Mouse (Mus musculus): ENCODE data around the gene Eps15. TPM values are rescaled to one million over a fixed set of nuclear protein-coding genes. Genes with fewer than 3 reads are reported as not detected.
A peak's percentile ranks its signal among the peaks of the same experiment; 100 is the strongest.

Gene Eps15
- total RNA-seq (2017), result 75.4 and 96.3 TPM in 2 replicates

DNA sequence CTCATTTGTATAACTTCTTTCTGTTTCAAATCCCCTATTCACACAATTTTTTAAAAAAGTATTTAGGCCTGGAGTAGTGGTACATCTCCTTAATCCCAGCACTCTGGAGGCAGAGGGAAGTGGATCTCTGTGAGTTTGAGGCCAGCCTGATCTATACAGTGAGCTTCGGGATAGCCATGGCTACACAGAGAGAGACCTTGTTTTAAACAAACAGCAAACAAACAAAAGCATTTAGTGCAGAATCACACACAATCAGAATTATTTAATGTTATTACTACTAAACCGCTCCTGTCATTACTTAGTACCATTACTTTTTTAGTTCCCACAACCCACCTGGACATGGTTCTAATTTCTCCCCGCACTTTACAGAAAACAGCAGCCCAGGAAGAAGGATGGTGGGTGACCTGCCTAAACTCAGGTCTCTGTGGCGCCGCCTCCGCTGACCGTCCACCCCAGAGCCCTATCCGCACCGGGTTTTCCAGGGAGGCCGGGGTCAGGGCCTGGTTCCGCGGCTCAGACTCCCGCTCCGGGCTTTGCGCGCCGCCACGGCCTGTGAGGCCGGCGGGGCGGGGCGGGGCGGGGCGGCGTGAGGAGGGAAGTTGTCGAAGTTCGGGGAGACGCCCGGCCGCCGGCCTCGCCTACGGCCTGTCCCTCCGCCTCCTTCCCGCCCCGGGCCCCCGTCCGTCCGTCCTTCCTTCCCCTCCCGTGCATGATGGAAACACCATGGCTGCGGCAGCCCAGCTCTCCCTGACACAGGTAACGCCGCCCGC is at the start of gene Eps15:
Gene Eps15 (plus strand): TSS at position 580 of the 770 bp plus-strand sequence.
- peak; percentile 92 for ATAC-seq (ENCODE audit: extremely low read depth, insufficient number of reproducible peaks, low FRiP score, poor library complexity, severe bottlenecking)

- ATAC-seq (ENCODE audit: extremely low read depth, insufficient number of reproducible peaks, low FRiP score, poor library complexity, severe bottlenecking), result no peak
Measured at GRCm38 (mm10) chr4:109234185-109234584, 45.9 kb upstream of the Eps15 start, which contains the start of gene Calr4. Calr4 (plus strand) TSS chr4:109234485.

DNA sequence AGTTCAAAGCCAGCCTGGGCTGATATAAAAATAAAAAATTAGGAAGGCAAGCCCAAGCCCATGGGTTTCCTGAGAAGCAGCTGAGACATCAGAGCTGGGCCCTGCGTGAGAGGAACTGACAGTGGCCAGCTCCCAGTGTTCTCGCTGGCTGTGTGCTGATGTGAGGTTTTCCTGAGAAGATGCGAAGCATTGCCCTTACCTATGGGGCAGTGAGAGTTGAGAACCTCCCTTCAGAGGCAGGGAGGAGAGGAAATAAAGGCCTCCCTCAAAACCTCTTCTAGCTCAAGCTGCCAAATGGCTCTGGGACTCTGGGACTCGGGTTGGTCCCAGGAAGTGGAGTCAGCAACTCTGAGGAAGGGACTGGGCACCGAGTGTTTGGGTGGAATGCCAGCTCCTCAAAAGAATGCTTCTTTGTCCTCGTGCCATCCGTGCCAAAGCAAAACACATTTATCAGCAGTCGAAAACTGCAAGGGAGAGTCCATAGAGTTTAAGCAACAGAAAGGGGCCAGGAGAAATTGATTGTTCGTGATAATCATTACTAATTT is 45.2 kb upstream of the Eps15 start:
- no peak for ATAC-seq (ENCODE audit: extremely low read depth, insufficient number of reproducible peaks, low FRiP score, poor library complexity, severe bottlenecking)

- ATAC-seq (ENCODE audit: extremely low read depth, insufficient number of reproducible peaks, low FRiP score, poor library complexity, severe bottlenecking), result no peak
Measured at GRCm38 (mm10) chr4:109236186-109236879, 43.7 kb upstream of the Eps15 start.

GRCm38 (mm10) chr4:109238428-109239268 is 41.4 kb upstream of the Eps15 start:
- no peak for ATAC-seq (ENCODE audit: extremely low read depth, insufficient number of reproducible peaks, low FRiP score, poor library complexity, severe bottlenecking)

DNA sequence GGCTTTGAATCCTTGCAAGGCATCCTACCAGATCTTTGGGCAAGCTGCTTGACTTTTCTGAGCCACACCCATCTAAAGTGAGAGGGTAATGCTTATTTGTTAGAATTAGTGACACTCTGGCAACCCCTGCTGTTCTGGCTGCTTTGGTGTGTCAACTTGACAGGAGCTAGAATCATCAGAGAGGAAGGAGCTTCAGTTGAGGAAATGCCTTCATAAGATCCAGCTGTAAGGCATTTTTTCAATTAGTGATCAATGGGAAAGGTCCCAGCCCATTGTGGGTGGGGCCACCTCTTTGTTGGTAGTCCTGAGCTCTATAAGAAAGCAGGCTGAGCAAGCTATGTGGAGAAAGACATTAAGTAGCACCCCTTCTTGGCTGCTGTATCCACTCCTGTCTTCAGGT is 38.8 kb upstream of the Eps15 start:
- ATAC-seq (ENCODE audit: extremely low read depth, insufficient number of reproducible peaks, low FRiP score, poor library complexity, severe bottlenecking), result no peak

- no peak for ATAC-seq (ENCODE audit: extremely low read depth, insufficient number of reproducible peaks, low FRiP score, poor library complexity, severe bottlenecking)
Measured at GRCm38 (mm10) chr4:109241934-109242333, 38.1 kb upstream of the Eps15 start.

- no peak for ATAC-seq (ENCODE audit: extremely low read depth, insufficient number of reproducible peaks, low FRiP score, poor library complexity, severe bottlenecking)
Measured at GRCm38 (mm10) chr4:109244506-109244905, 35.6 kb upstream of the Eps15 start.

GRCm38 (mm10) chr4:109245016-109245620 is 35.0 kb upstream of the Eps15 start:
- ATAC-seq (ENCODE audit: extremely low read depth, insufficient number of reproducible peaks, low FRiP score, poor library complexity, severe bottlenecking), result no peak

- ATAC-seq (ENCODE audit: extremely low read depth, insufficient number of reproducible peaks, low FRiP score, poor library complexity, severe bottlenecking), result peak; percentile 41; the same call in 1 of the 2 replicates
Measured at GRCm38 (mm10) chr4:109251605-109252004, 28.5 kb upstream of the Eps15 start.

- no peak for ATAC-seq (ENCODE audit: extremely low read depth, insufficient number of reproducible peaks, low FRiP score, poor library complexity, severe bottlenecking)
Measured at GRCm38 (mm10) chr4:109252199-109252598, 27.9 kb upstream of the Eps15 start.

- ATAC-seq (ENCODE audit: extremely low read depth, insufficient number of reproducible peaks, low FRiP score, poor library complexity, severe bottlenecking), result no peak
Measured at GRCm38 (mm10) chr4:109253664-109254151, 26.4 kb upstream of the Eps15 start.

- no peak for ATAC-seq (ENCODE audit: extremely low read depth, insufficient number of reproducible peaks, low FRiP score, poor library complexity, severe bottlenecking)
Measured at GRCm38 (mm10) chr4:109254511-109254910, 25.6 kb upstream of the Eps15 start.

DNA sequence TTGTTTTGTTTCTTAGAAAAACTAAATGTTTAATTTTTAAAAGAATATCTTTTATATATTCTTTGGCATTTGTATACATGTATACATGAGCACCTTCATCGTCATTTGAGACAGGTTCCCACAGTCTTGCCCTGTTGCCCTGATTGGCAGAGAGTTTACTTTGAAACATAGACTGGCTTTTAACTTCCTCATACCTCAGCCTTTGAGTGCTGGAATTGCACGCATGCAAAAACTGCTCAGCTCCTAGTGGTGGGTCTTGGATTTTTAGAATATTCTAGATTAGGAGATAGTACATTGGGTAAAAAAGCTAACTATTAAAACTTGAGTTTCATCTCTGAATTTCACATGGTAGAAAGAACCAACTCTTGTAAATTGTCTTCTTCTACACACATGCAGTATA is 24.7 kb upstream of the Eps15 start:
- no peak for ATAC-seq (ENCODE audit: extremely low read depth, insufficient number of reproducible peaks, low FRiP score, poor library complexity, severe bottlenecking)

DNA sequence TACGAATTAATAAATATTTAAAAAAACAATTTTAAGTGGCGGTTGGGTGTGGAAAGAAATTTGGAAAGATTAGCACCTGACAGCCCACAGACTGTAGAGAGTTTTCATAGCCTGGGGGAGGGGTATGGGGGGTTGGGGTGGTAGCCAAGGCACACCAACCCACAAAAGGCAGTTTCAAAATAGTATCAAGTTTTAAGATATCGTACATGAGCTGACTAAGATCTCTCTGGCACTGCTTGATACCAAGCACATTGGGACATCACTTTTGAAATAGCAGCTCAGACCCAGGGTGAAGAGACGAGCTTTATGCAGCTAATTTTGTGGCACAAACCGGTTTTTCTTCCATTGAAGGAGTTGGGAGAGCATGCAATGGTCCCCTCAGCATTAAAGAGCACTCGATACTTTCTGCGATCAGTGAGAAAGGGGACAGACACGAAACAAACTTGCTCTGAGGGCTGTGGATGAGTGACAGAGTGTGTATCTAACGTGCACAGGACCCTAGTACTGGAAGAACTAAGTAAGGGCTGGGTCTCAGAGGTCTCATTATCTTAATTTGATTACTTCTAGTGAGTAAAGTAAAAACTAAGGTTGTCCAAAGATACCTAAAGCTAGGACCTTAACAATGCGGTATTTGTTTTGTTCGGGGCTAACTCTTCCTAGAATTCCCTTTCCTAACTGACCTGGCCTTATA is 24.2 kb upstream of the Eps15 start:
- no peak for ATAC-seq (ENCODE audit: extremely low read depth, insufficient number of reproducible peaks, low FRiP score, poor library complexity, severe bottlenecking)

DNA sequence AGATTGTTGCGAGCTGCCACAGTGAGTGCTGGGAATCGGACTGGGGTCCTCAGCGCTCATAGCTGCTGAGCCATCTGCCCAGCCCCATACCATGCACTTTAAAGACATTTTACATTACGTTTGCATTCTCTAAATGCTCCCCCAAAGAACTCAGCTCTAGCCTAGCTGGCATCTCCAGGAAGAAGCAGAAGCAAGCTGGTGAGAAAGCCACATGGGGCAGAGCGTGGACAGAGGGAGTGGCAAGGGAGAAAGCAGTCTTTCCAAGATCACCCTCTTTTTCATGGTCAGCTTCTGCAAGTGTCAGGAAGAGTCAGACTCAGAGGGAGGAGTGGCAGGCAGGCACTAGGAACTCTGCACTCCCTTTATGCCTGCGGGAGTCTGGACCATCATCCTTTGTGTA is 23.3 kb upstream of the Eps15 start:
- ATAC-seq (ENCODE audit: extremely low read depth, insufficient number of reproducible peaks, low FRiP score, poor library complexity, severe bottlenecking), result no peak

GRCm38 (mm10) chr4:109257639-109258038 is 22.4 kb upstream of the Eps15 start:
- ATAC-seq (ENCODE audit: extremely low read depth, insufficient number of reproducible peaks, low FRiP score, poor library complexity, severe bottlenecking), result no peak

DNA sequence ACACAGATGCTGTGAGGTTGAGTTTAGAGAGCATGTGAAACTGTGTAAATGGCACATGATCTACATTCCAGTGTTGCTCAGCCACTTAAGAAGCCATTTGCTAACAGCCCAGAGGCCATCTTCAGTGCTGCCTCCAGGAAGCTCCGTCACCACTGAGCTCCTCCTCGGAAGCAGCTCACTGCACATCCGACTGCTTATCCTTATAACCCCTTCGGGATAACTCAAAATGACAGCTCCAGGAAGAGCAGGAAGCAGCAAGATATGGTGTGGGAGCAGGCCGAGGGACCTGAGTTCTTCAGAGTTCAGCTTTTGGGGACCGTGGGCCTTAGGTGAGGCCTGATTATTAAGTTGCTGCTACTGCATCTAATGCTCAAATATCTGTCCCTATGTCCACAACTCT is 18.0 kb upstream of the Eps15 start:
- no peak for ATAC-seq (ENCODE audit: extremely low read depth, insufficient number of reproducible peaks, low FRiP score, poor library complexity, severe bottlenecking)

Data from neutrophil, adult 5-6 weeks (primary cell).